Mouse (Mus musculus): Measurements from ENCODE around the gene Dusp16.

- TF ChIP-seq CTCF (IDR thresholded peaks at IDR 0.05; ENCODE audit: low read depth) (no peak), EP300 (IDR thresholded peaks at IDR 0.05; ENCODE audit: low read depth) (no peak)
These were observed 70.6 kb downstream of the Dusp16 start for GRCm38 (mm10) chr6:134721729-134722269.

Data from liver, postnatal 0 days (tissue).